In the genomic region with DNA sequence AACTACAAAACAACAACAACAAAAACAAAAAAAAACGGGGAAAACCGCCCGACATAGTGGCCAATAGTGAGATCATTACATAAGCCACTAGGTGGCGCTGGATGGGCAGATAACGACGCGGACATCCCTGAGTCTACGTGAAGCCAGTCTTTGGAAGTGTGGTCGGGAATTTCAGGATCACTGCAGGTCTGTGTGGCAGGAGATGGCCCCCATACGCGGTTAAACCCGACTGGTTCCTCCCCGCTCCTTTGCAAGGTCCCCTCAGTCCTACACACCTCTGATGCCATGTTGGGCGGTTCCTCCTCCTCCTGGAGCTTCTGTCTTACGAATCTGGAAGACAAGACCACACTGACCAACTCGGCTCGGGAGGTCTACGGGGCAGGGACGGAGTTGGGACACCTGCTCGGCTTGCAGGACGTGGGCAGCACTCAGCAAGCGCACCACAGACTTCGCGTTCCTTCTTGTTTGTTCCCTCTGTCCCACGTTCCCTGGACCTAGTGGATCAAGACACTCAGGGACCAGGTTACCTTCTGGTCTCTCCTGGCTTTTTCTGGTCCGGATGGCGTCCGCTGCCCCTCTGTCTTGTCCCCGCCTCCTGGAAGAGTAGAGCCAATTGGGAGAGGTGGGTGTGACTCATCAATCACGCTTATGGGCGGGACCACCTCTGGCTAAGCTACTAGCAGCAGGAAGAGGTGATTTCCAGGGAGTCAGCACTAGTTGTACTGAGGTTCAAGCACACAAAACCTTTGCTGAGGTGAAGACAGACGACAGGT, we compare ENCODE assay signal across 8 mouse cellular contexts. TPM values are rescaled to one million over a fixed set of nuclear protein-coding genes. Genes with fewer than 3 reads are reported as not detected.
DNase-seq lines count a peak whose midpoint lies in the region; ATAC-seq lines count a peak whose summit lies in the region.

No protein-coding gene starts in this region.

- no peaks in the 10 kb centered on the region for H3K4me1 ChIP-seq in forebrain, embryonic 11.5 days (replicated peaks; ENCODE audit: control insufficient read depth, insufficient read depth, low read length)
- H3K4me1 ChIP-seq in heart, embryonic 16.5 days (ENCODE audit: control insufficient read depth, insufficient read depth, low read length) = peaks cover 3% of the 10 kb centered on the region; the same call in 1 of the 2 replicates
- H3K4me1 ChIP-seq in liver, embryonic 15.5 days (replicated peaks) = peaks cover 40% of the 10 kb centered on the region
- peaks cover 4% of the 10 kb centered on the region; the same call in 1 of the 2 replicates for H3K4me1 ChIP-seq in neural tube, embryonic 12.5 days

- WGBS in forebrain, embryonic 11.5 days = under 1% methylated on average over 32 of the region's 32 CpGs
- under 1% methylated on average over 32 of the region's 32 CpGs for WGBS in heart, embryonic 16.5 days
- WGBS in liver, embryonic 15.5 days (ENCODE audit: insufficient replicate concordance) = under 1% methylated on average over 32 of the region's 32 CpGs
- WGBS in neural tube, embryonic 12.5 days = under 1% methylated on average over 32 of the region's 32 CpGs

- peak; percentile 92 for ATAC-seq in forebrain, embryonic 11.5 days (replicated peaks; ENCODE audit: low FRiP score)
- ATAC-seq in heart, embryonic 16.5 days (replicated peaks; ENCODE audit: extremely low read depth, insufficient read depth, low FRiP score) = peak; percentile 89
- ATAC-seq in liver, embryonic 15.5 days (ENCODE audit: insufficient read depth) = peak; percentile 87
- ATAC-seq in neural tube, embryonic 12.5 days (ENCODE audit: low FRiP score, low read depth) = peak; percentile 93

- H3K4me3 ChIP-seq in forebrain, embryonic 11.5 days (ENCODE audit: low read depth, low read length) = peak overlapping the region; percentile 48
- H3K4me3 ChIP-seq in heart, embryonic 16.5 days (ENCODE audit: low read length) = peak overlapping the region; percentile 77
- H3K4me3 ChIP-seq in liver, embryonic 15.5 days (replicated peaks) = peak overlapping the region; percentile 67
- H3K4me3 ChIP-seq in neural tube, embryonic 12.5 days = peak overlapping the region; percentile 51

- no peaks in the 10 kb centered on the region for H3K36me3 ChIP-seq in forebrain, embryonic 11.5 days (ENCODE audit: control insufficient read depth, insufficient read depth, low read length)
- no peaks in the 10 kb centered on the region for H3K36me3 ChIP-seq in heart, embryonic 16.5 days (ENCODE audit: control insufficient read depth, insufficient read depth)
- 0 out of 2 replicates have a peak, but pooled peaks cover 2% of the 10 kb centered on the region for H3K36me3 ChIP-seq in liver, embryonic 15.5 days (replicated peaks)
- no peaks in the 10 kb centered on the region for H3K36me3 ChIP-seq in neural tube, embryonic 12.5 days

- no peaks in the 10 kb centered on the region for H3K9me3 ChIP-seq in forebrain, embryonic 11.5 days (ENCODE audit: control insufficient read depth, low read length)
- no peaks in the 10 kb centered on the region for H3K9me3 ChIP-seq in heart, embryonic 16.5 days (replicated peaks; ENCODE audit: control insufficient read depth, low read length)
- H3K9me3 ChIP-seq in liver, embryonic 15.5 days (replicated peaks) = no peaks in the 10 kb centered on the region
- no peaks in the 10 kb centered on the region for H3K9me3 ChIP-seq in neural tube, embryonic 12.5 days

- peak overlapping the region; percentile 43; the same call in 1 of the 2 replicates for H3K27ac ChIP-seq in forebrain, embryonic 11.5 days (ENCODE audit: low read depth, low read length)
- peak overlapping the region; percentile 71 for H3K27ac ChIP-seq in heart, embryonic 16.5 days (ENCODE audit: low read length)
- peak overlapping the region; percentile 89 for H3K27ac ChIP-seq in liver, embryonic 15.5 days (replicated peaks)
- H3K27ac ChIP-seq in neural tube, embryonic 12.5 days = no peak overlapping the region

- peak overlapping the region; percentile 60 for H3K9ac ChIP-seq in forebrain, embryonic 11.5 days (ENCODE audit: low read length)
- H3K9ac ChIP-seq in heart, embryonic 16.5 days (ENCODE audit: low read length) = peak overlapping the region; percentile 77
- peak overlapping the region; percentile 66 for H3K9ac ChIP-seq in liver, embryonic 15.5 days
- H3K9ac ChIP-seq in neural tube, embryonic 12.5 days = peak overlapping the region; percentile 62

- H3K4me2 ChIP-seq in forebrain, embryonic 11.5 days (ENCODE audit: low read depth, low read length, severe bottlenecking) = peak overlapping the region; percentile 72
- peak overlapping the region; percentile 92 for H3K4me2 ChIP-seq in heart, embryonic 16.5 days (ENCODE audit: low read depth, low read length)
- peak overlapping the region; percentile 90 for H3K4me2 ChIP-seq in liver, embryonic 15.5 days
- H3K4me2 ChIP-seq in neural tube, embryonic 12.5 days (replicated peaks) = peak overlapping the region; percentile 88

- DNase-seq in CD8-positive naive resting alpha-beta T cell, adult 2 months (ENCODE audit: low read depth in 2 of 2, low spot score in 2 of 2) = peak; percentile 53 to 62
- peak; percentile 85 for DNase-seq in c-Kit-positive CD71-negative TER-119-negative erythroid progenitor cells, embryonic 14.5 days (ENCODE audit: low read depth)
- DNase-seq in forebrain, embryonic 11.5 days (ENCODE audit: low spot score) = peak; percentile 88
- DNase-seq in kidney, postnatal 36 days = peak; percentile 95 to 97
- DNase-seq in telencephalon, adult 2 months (ENCODE audit: low read depth, low spot score) = peak; percentile 66

- no peaks in the 10 kb centered on the region for H3K27me3 ChIP-seq in forebrain, embryonic 11.5 days (ENCODE audit: control insufficient read depth, insufficient read depth, low read length)
- H3K27me3 ChIP-seq in heart, embryonic 16.5 days (ENCODE audit: control insufficient read depth, insufficient read depth, low read length) = 0 out of 2 replicates have a peak, but pooled peaks cover 3% of the 10 kb centered on the region
- H3K27me3 ChIP-seq in liver, embryonic 15.5 days = peaks cover 14% of the 10 kb centered on the region
- H3K27me3 ChIP-seq in neural tube, embryonic 12.5 days (replicated peaks) = peaks cover 5% of the 10 kb centered on the region; the same call in 1 of the 2 replicates

RNA-seq across cellular contexts. Expression of gene Asl, which starts 5.1 kb away (rescaled TPM):
- 27.0 and 33.4 TPM in 2 replicates for polyA plus RNA-seq in forebrain, embryonic 11.5 days (2014; fragmentation: Nextera tagmentation; extraction: Ambion mirVana)
- 20.8 and 23.0 TPM in 2 replicates for polyA plus RNA-seq in heart, embryonic 16.5 days (2015; fragmentation: Nextera tagmentation; extraction: Ambion mirVana)
- polyA plus RNA-seq in liver, embryonic 15.5 days (2015; fragmentation: Nextera tagmentation; extraction: Ambion mirVana) = 53.1 and 57.8 TPM in 2 replicates
- 31.7 and 37.2 TPM in 2 replicates for polyA plus RNA-seq in neural tube, embryonic 12.5 days (2016; fragmentation: Nextera tagmentation; extraction: Ambion mirVana)

RNA-seq across cellular contexts. Expression of gene Crcp, which starts 5.1 kb away (rescaled TPM):
- 36.4 and 39.0 TPM in 2 replicates for polyA plus RNA-seq in forebrain, embryonic 11.5 days (2014; fragmentation: Nextera tagmentation; extraction: Ambion mirVana)
- polyA plus RNA-seq in heart, embryonic 16.5 days (2015; fragmentation: Nextera tagmentation; extraction: Ambion mirVana) = 24.4 and 26.2 TPM in 2 replicates
- 23.1 and 24.0 TPM in 2 replicates for polyA plus RNA-seq in liver, embryonic 15.5 days (2015; fragmentation: Nextera tagmentation; extraction: Ambion mirVana)
- polyA plus RNA-seq in neural tube, embryonic 12.5 days (2016; fragmentation: Nextera tagmentation; extraction: Ambion mirVana) = 61.5 and 65.3 TPM in 2 replicates

RNA-seq across cellular contexts. Expression of gene Gusb, which starts 21.1 kb away (rescaled TPM):
- 26.7 and 29.9 TPM in 2 replicates for polyA plus RNA-seq in forebrain, embryonic 11.5 days (2014; fragmentation: Nextera tagmentation; extraction: Ambion mirVana)
- 36.8 and 40.1 TPM in 2 replicates for polyA plus RNA-seq in heart, embryonic 16.5 days (2015; fragmentation: Nextera tagmentation; extraction: Ambion mirVana)
- 32.5 and 34.1 TPM in 2 replicates for polyA plus RNA-seq in liver, embryonic 15.5 days (2015; fragmentation: Nextera tagmentation; extraction: Ambion mirVana)
- 29.6 TPM in 2 replicates for polyA plus RNA-seq in neural tube, embryonic 12.5 days (2016; fragmentation: Nextera tagmentation; extraction: Ambion mirVana)

RNA-seq across cellular contexts. Expression of gene Tpst1, which starts 49.2 kb away (rescaled TPM):
- polyA plus RNA-seq in forebrain, embryonic 11.5 days (2014; fragmentation: Nextera tagmentation; extraction: Ambion mirVana) = 60.8 and 62.7 TPM in 2 replicates
- polyA plus RNA-seq in heart, embryonic 16.5 days (2015; fragmentation: Nextera tagmentation; extraction: Ambion mirVana) = 26.5 and 27.6 TPM in 2 replicates
- polyA plus RNA-seq in liver, embryonic 15.5 days (2015; fragmentation: Nextera tagmentation; extraction: Ambion mirVana) = 22.6 and 23.0 TPM in 2 replicates
- polyA plus RNA-seq in neural tube, embryonic 12.5 days (2016; fragmentation: Nextera tagmentation; extraction: Ambion mirVana) = 56.4 and 58.4 TPM in 2 replicates
